Mouse (Mus musculus): ENCODE measurements around the gene Gm7247.

GRCm38 (mm10) chr14:51496955-51497354 lies 135.4 kb downstream of the Gm7247 start:
- TF ChIP-seq CTCF (IDR thresholded peaks at IDR 0.05; ENCODE audit: low read depth, low read length) (no peak), POLR2A (IDR thresholded peaks at IDR 0.05; ENCODE audit: extremely low read depth, insufficient read depth, low read length) (no peak)

Data from liver, adult 2 months (tissue).